Mouse (Mus musculus) lung, embryonic 16.5 days (tissue): ENCODE measurements around the gene Snrpe. TPM values are rescaled to one million over a fixed set of nuclear protein-coding genes. Genes with fewer than 3 reads are reported as not detected.

Experiments used
- ATAC-seq: fragments of 200-750 bp; cut with Nextera tagmentation; 2 replicates; pipeline ENCODE4 v1.8.0; 2017; ENCODE audit warnings: low read depth, mild to moderate bottlenecking, moderate library complexity
- H3K27ac ChIP-seq: fragments of 300-500 bp; sonication (generic); 2 replicates; pipeline ENCODE4 v1.5.1; 2014; ENCODE audit warnings: mild to moderate bottlenecking, control low read depth, low read length
- H3K27me3 ChIP-seq: fragments of 300-500 bp; sonication (generic); 2 replicates; pipeline ENCODE4 v1.6.1; 2014; ENCODE audit warnings: low read depth, low read length, mixed read lengths; ENCODE audit not compliant: control insufficient read depth, insufficient read depth
- H3K36me3 ChIP-seq: fragments of 300-500 bp; sonication (generic); 2 replicates; pipeline ENCODE4 v1.6.1; 2014; ENCODE audit warnings: low read length; ENCODE audit not compliant: control insufficient read depth, insufficient read depth
- H3K4me1 ChIP-seq: fragments of 300-500 bp; sonication (generic); replicated peaks from 2 replicates; pipeline ENCODE4 v1.6.1; 2014; ENCODE audit warnings: low read length, mixed read lengths; ENCODE audit not compliant: control insufficient read depth, insufficient read depth
- H3K4me2 ChIP-seq: fragments of 300-500 bp; sonication (generic); 2 replicates; pipeline ENCODE4 v1.6.1; 2014; ENCODE audit warnings: low read depth, low read length, control low read depth
- H3K4me3 ChIP-seq: fragments of 300-500 bp; sonication (generic); 2 replicates; pipeline ENCODE4 v1.5.1; 2014; ENCODE audit warnings: mild to moderate bottlenecking, low read length, control low read depth
- H3K9ac ChIP-seq: fragments of 300-500 bp; sonication (generic); 2 replicates; pipeline ENCODE4 v1.6.1; 2014; ENCODE audit warnings: low read length, control low read depth
- H3K9me3 ChIP-seq: fragments of 300-500 bp; sonication (generic); 2 replicates; pipeline ENCODE4 v1.6.1; 2016; ENCODE audit warnings: low read length; ENCODE audit not compliant: control insufficient read depth
- WGBS: fragments of 180-500 bp; shearing (Covaris S2); extraction: QIAGEN DNeasy Blood & Tissue Kit; methylation state at CpG from one replicate; pipeline ENCODE4 v1.1.7; 2014; 5-methylcytosine and 5-hydroxymethylcytosine counted together
- polyA plus RNA-seq: library from polyadenylated mRNA; unstranded; fragments of >200 nt; fragmentation: Nextera tagmentation; extraction: Ambion mirVana; gene quantifications from 2 replicates; pipeline ENCODE4 v1.2.1, GENCODE M21; 2015

The Snrpe gene
- 606 and 647 TPM in 2 replicates for polyA plus RNA-seq

DNA sequence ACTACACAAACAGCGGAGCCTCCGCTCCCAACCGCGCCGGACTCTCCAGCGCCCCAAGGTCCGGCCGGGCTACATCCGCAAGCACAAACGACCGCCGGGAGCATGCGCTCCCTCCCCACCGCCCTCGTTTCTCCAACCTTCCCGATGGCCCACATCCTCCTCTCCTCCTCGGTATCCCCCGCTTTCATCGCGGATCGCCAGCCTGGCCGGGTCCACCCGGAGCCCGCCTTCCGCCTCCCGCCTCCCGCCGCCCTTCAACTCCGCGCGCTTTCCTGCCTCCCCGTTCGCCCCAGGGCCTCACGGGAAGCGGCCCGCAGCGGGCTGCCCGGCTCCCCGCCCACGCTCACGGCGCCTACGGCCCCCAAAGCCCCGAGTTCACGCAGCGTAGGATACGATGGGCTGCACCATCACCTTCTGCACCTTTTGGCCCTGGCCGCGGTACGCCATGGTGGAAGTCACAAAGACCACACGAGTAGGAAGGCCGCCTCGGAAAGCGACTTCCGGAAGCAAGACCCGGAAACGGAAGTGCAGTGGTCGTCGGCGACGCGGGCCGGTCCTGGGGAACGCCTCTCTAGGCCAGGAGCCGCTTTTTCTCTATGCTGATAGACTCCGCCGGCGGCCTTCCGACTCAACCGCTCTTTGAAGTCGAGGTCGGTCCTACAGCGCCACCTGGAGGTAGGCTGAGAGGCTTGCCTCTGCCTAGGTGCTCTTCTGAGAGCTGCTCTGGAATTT, at the start of gene Snrpe:
Gene Snrpe, minus strand, starts transcription at position 521 of the 732 bp plus-strand sequence.
- Histone ChIP-seq H3K9me3 (no peaks in the 10 kb centered on the region), H3K27me3 (no peaks in the 10 kb centered on the region), H3K4me3 (peak within 1 kb of the TSS; percentile 94), H3K27ac (peak within 1 kb of the TSS; percentile 91), H3K36me3 (peaks cover 30% of the 10 kb centered on the region), H3K4me2 (peak within 1 kb of the TSS; percentile 71), H3K4me1 (0 out of 2 replicates have a peak, but pooled peaks cover 2% of the 10 kb centered on the region), H3K9ac (peak within 1 kb of the TSS; percentile 98)
- ATAC-seq, result peak; percentile 99
- WGBS, result under 1% methylated on average over 73 of the region's 73 CpGs

DNA sequence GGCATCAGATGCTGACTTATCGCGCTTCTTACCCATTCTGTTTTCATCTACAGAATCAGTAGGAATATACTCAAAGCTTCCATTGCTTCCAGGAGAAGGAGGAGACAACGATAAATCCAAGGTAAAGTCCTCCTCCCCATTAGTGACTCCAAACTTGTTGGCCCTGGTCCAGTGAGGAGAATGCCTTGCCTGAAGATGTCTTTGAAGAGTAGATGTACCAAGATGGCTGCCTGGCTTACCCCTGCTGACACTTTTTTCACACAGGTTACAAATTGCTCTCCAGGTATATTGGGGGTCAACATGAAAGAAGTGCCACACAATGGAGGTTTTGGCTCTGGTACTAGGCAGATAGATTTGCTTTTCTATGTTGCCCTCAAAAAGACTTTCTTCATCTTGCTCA, 48.8 kb upstream of the Snrpe start:
- no peak overlapping the region; the same call in 1 of the 2 replicates for H3K4me2 ChIP-seq
- H3K27me3 ChIP-seq, result no peaks in the 10 kb centered on the region
- ATAC-seq, result no peak
- H3K36me3 ChIP-seq, result peaks cover 15% of the 10 kb centered on the region
- no peak overlapping the region for H3K9ac ChIP-seq
- H3K4me3 ChIP-seq, result no peak overlapping the region
- no peak overlapping the region; the same call in 1 of the 2 replicates for H3K27ac ChIP-seq
- H3K4me1 ChIP-seq, result peaks cover 32% of the 10 kb centered on the region
- WGBS, result 57% methylated on average over 3 of the region's 3 CpGs
- H3K9me3 ChIP-seq, result no peaks in the 10 kb centered on the region

DNA sequence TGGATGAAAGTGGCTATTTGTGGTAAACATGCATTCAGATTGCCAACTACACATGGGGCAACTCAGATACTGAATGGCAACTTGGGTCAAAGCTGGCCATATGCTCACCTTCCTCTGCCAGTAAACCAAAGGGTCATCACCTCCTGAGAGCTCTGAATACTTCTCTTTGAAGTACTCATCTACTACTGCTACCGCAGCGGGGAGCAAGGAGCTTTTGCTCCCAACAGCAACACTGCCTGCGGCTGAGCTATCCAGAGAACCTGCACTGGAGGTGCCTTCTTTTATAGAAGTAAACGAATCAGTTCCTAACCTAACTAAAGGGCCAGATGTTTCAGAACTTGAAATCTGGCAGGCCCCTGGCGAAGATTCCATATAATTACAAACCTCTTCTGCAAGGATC, 46.7 kb upstream of the Snrpe start:
- Histone ChIP-seq H3K4me2 (0 out of 2 replicates have a peak overlapping the region, but pooled peaks have one; percentile 0), H3K9me3 (no peaks in the 10 kb centered on the region), H3K27me3 (no peaks in the 10 kb centered on the region), H3K36me3 (peaks cover 16% of the 10 kb centered on the region), H3K9ac (no peak overlapping the region; the same call in 1 of the 2 replicates), H3K27ac (no peak overlapping the region), H3K4me1 (peaks cover 32% of the 10 kb centered on the region), H3K4me3 (no peak overlapping the region)
- 50% methylated on average over 5 of the region's 5 CpGs for WGBS
- ATAC-seq, result no peak

DNA sequence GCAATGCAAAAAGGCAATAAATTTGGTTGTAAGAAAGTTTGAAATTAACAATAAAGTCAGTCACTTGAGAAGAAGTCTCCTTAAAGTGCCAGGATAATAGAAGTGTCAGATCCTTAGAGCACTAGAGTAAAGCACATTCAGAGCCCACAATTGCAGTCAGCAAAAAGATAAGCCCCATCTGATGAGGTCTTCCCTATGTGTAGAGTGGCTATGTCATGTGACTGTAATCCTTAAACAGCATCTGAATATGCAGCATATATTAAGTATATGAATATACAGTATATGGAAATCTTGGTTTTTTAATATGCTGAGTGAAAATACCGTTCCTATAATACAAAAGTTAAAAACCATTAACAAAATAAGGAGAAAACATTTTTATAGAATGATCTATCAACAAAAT, 42.9 kb upstream of the Snrpe start:
- no peak for ATAC-seq
- 86% methylated on average over 1 of the region's 1 CpGs for WGBS
- Histone ChIP-seq H3K27me3 (no peaks in the 10 kb centered on the region), H3K4me1 (peaks cover 13% of the 10 kb centered on the region), H3K36me3 (peaks cover 13% of the 10 kb centered on the region; the same call in 1 of the 2 replicates), H3K9me3 (no peaks in the 10 kb centered on the region), H3K27ac (no peak overlapping the region), H3K4me2 (no peak overlapping the region), H3K4me3 (no peak overlapping the region), H3K9ac (no peak overlapping the region)

DNA sequence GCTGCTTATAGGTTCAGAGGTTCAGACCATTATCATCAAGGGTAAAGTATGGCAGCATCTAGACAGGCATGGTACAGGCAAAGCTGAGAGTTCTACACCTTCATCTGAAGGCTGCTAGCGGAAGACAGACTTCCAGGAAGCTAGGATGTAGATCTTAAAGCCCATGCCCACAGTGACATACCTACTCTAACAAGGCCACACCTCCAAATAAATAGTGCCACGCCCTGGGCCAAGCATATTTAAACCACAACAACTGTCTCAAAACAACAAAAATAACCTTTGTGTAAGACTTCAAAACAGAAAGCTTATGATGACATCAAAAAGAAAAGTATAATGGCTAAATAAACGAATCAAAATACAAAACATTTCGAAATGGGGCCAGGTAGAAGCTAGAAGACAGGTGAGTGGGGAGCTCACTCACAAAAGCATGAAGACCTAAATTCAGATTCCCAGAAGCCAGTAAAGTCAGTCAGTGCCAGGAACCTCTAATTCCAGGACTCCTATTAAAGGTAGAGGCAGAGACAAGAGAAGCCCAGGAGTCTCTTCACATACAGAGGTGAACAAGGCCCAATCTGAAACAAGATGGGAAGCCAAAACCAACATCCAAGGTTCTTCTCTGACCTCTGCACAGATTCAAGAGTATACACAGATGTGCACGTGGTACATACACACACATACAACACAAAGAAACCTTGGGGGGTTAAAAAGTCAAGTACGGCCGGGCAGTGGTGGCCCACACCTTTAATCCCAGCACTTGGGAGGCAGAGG, 40.4 kb upstream of the Snrpe start:
- H3K4me3 ChIP-seq, result no peak overlapping the region
- H3K4me1 ChIP-seq, result no peaks in the 10 kb centered on the region
- no peak overlapping the region for H3K27ac ChIP-seq
- WGBS, result 89% methylated on average over 7 of the region's 7 CpGs
- peaks cover 14% of the 10 kb centered on the region for H3K36me3 ChIP-seq
- no peak overlapping the region for H3K9ac ChIP-seq
- H3K27me3 ChIP-seq, result no peaks in the 10 kb centered on the region
- H3K4me2 ChIP-seq, result no peak overlapping the region
- no peaks in the 10 kb centered on the region for H3K9me3 ChIP-seq
- ATAC-seq, result no peak

DNA sequence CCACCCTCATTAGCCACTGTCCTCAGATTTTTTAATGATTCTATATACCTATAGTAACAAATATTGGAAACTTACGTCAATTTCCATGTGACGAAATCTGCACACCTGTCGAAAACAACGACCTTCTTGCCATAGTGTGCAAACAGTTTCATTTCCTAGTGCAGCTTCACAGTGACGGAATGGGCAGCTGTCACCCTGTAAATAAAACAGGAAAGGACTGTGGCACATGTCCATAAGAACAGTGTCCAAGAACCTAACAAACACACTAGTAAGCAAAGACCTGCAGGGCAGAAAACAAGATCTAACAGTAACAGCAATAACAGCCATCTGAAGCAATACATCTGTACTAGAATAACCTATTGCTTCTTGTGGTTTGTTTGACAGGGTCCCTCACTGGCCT, 35.6 kb upstream of the Snrpe start:
- H3K27me3 ChIP-seq, result no peaks in the 10 kb centered on the region
- H3K27ac ChIP-seq, result no peak overlapping the region
- ATAC-seq, result no peak
- H3K9ac ChIP-seq, result no peak overlapping the region
- no peak overlapping the region for H3K4me3 ChIP-seq
- no peak overlapping the region for H3K4me2 ChIP-seq
- WGBS, result 90% methylated on average over 5 of the region's 5 CpGs
- no peaks in the 10 kb centered on the region for H3K4me1 ChIP-seq
- peaks cover 42% of the 10 kb centered on the region for H3K36me3 ChIP-seq
- no peaks in the 10 kb centered on the region for H3K9me3 ChIP-seq

DNA sequence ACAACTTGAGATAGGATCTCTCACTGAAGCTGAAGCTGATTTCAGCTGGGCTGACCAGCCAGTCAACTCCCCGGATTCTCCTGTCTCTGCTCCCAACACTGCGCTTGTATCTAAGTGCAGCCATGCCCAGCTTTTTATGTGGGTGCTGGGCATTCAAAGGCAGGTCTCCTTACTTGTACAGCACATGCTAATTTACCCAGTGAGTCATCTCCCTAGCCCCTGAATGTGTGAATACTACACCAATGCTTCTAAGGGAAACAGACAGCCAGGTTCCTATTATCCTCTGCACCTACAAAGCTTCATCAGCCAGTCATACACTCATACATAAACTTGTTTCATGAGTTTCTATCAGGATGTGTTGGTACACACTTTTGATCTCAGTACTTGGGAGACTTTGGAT, 31.1 kb upstream of the Snrpe start:
- Histone ChIP-seq H3K36me3 (peaks cover 66% of the 10 kb centered on the region), H3K27me3 (no peaks in the 10 kb centered on the region), H3K4me3 (no peak overlapping the region), H3K9me3 (no peaks in the 10 kb centered on the region), H3K27ac (no peak overlapping the region), H3K9ac (no peak overlapping the region), H3K4me2 (no peak overlapping the region), H3K4me1 (peaks cover 2% of the 10 kb centered on the region; the same call in 1 of the 2 replicates)
- WGBS, result 93% methylated on average over 2 of the region's 2 CpGs
- no peak for ATAC-seq

DNA sequence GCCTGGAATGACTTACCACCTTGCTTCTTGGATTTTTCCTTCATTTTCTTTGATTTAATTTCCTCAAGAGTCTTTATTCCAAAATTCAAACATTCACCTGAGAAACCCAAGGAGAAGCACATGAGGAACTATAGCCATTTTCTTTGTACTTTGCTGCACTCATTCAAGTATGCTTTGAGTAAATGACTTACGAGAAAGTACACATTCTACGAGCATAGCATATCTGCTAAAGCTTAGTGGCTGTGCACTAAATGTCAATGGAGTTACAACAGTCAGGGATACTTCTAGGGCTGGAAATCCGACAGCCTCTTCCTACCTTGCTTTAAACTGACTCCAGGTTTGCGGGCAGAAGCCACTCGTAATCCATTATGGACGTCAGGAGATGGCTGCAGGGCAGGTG, 28.4 kb upstream of the Snrpe start:
- H3K9me3 ChIP-seq, result no peaks in the 10 kb centered on the region
- 0 out of 2 replicates have a peak overlapping the region, but pooled peaks have one; percentile 36 for H3K27ac ChIP-seq
- peak; percentile 36; the same call in 1 of the 2 replicates for ATAC-seq
- H3K4me3 ChIP-seq, result no peak overlapping the region
- no peaks in the 10 kb centered on the region for H3K27me3 ChIP-seq
- peaks cover 2% of the 10 kb centered on the region; the same call in 1 of the 2 replicates for H3K4me1 ChIP-seq
- H3K9ac ChIP-seq, result no peak overlapping the region
- H3K36me3 ChIP-seq, result peaks cover 62% of the 10 kb centered on the region
- WGBS, result 63% methylated on average over 6 of the region's 6 CpGs
- H3K4me2 ChIP-seq, result no peak overlapping the region

DNA sequence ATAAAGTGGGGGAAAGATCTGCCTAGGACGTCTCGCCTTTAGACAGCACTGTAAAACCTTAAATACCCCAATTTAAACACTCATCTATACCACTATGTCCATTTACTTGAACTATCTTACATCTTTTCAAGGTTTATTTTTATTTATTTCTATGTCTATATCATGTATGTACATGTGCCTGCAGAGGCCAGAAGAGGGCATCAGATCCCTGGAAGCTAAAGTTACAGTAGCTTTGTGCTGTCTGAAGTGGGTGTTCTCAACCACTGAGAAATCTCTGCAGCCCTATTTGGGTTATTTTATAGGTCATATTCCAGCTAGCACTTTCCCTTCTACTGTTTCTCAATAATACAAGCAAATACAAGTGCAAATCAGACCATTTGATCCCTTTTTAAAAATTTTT, 22.1 kb upstream of the Snrpe start:
- Histone ChIP-seq H3K27ac (no peak overlapping the region), H3K4me1 (peaks cover 1% of the 10 kb centered on the region; the same call in 1 of the 2 replicates), H3K36me3 (peaks cover 66% of the 10 kb centered on the region), H3K4me3 (no peak overlapping the region), H3K9me3 (no peaks in the 10 kb centered on the region), H3K27me3 (no peaks in the 10 kb centered on the region), H3K9ac (no peak overlapping the region), H3K4me2 (no peak overlapping the region)
- ATAC-seq, result no peak
- 88% methylated on average over 2 of the region's 2 CpGs for WGBS
